Mouse (Mus musculus): ENCODE measurements around the gene Zhx3.

DNA sequence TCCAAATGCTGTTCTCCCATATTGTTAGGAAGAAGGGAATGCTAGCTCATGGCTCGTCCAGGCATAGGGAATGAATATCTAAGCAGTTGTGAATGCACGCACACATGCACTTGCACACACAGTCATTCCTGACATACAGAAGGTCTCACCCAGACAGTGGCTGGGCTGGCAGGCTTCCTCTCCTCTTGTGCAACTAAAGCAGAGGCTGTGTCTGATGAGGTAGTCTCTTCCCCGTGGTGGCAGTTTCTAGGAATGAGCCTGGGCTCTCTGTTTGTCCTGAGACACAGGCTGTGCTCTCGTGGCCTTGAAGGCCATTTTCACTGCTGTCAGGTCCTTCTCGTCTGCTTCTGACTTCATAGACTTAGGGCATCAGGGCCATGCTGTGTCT is 128.0 kb downstream of the Zhx3 start:
- TF ChIP-seq POLR2A (IDR thresholded peaks at IDR 0.05; ENCODE audit: control insufficient read depth, extremely low read depth, insufficient read depth, low read length, poor library complexity) (no peak), CTCF (IDR thresholded peaks at IDR 0.05; ENCODE audit: borderline replicate concordance, control insufficient read depth, extremely low read depth, insufficient read depth, low read length, poor library complexity) (no peak)

Data from thymus, adult 2 months (tissue).